Mouse (Mus musculus): ENCODE results near the gene Tepsin. TPM values are rescaled to one million over a fixed set of nuclear protein-coding genes. Genes with fewer than 3 reads are reported as not detected.

Gene Tepsin
- total RNA-seq, 2 experiments from 2014 or later: 25.7 to 27.2 TPM

DNA sequence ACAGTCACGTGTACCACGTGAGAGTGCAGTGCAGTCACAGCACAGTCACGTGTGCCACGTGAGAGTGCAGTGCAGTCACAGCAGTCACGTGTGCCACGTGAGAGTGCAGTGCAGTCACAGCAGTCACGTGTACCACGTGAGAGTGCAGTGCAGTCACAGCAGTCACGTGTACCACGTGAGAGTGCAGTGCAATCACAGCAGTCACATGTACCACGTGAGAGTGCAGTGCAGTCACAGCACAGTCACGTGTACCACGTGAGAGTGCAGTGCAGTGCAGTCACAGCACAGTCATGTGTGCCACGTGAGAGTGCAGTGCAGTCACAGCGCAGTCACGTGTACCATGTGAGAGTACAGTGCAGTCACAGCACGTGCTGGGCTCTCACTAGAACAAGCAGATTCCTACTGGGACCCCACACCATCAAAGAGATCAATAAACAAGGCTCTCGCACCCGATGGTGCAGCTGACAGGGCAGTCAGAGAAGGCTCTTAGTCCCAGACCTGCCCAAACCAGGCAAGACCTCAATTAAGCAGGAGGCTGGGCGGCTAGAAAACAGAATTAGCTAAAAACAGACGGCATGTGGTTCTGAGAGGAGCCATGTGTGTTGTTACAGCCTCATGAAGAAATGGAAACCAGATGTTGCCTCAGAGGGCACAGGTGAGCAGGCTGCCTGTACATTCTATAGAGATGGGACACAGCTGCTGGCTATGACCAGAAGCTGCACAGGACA lies 16.1 kb upstream of the Tepsin start:
- ATAC-seq (replicated peaks; ENCODE audit: low FRiP score, poor library complexity, severe bottlenecking): no peak

- no peak for ATAC-seq (replicated peaks; ENCODE audit: low FRiP score, poor library complexity, severe bottlenecking)
These were observed 13.6 kb upstream of the Tepsin start for GRCm38 (mm10) chr11:120112136-120112535.

DNA sequence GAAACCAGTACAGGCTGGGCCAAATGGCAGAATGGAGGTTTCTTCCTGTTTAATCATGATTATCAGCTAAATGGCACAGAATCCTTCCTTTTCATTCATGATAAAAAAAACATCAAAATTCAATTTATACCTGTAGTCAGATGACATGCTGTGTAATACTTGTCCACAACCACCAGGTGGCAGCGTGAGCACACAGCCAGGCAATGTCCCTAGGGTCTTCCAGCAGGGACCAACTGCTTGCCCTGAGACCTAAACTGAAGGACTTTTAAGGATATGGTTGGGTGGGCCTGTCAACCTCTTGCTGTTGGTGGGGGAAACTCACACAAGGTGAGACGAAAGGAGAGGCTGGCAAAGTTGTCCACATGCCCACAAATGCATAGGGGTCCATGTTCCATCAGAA lies 12.5 kb upstream of the Tepsin start:
- ATAC-seq (replicated peaks; ENCODE audit: low FRiP score, poor library complexity, severe bottlenecking): peak; percentile 59; the same call in 1 of the 2 replicates

DNA sequence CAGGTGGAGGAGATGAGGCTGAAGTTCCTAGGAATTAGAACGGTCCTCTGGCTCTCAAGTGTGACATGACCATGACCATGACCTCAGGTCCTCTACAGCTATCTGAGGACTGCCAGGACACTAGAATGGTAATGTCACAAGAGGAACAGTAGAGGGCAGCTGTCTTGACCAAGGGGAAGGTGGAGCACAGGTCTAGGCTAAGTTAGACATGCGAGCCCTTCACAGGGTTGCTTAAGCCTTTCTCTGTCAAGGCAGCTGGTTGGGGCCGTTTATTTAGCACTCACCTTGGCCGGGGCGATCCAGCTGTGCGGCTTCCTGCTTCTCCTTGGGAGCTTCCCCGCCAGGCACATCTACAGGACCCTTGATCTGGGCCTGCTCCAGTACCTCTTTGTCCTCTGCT lies 12.0 kb upstream of the Tepsin start:
- no peak for ATAC-seq (replicated peaks; ENCODE audit: low FRiP score, poor library complexity, severe bottlenecking)

- ATAC-seq (replicated peaks; ENCODE audit: low FRiP score, poor library complexity, severe bottlenecking): no peak
These were observed 11.2 kb upstream of the Tepsin start for GRCm38 (mm10) chr11:120109558-120110210.

DNA sequence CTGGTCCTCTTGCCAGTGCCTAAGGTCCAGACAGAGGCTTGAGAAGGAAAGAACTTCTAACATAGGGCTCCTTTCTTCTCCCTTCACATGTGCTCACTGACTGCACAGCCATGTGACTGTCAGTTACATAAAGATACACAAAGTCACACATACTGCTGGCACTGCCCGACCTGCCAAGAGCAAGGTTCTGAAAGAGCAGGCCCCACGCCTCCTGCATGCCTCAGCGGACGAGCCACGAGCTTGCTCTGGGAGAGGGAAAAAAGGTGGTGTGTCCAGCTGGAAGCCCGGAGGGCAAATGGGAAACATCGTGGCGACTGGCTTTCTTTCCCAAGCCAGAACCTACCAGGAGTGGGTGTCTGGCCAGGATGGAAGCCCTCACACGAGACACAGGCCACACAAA lies 9.3 kb upstream of the Tepsin start:
- ATAC-seq (replicated peaks; ENCODE audit: low FRiP score, poor library complexity, severe bottlenecking): no peak

- no peak for ATAC-seq (replicated peaks; ENCODE audit: low FRiP score, poor library complexity, severe bottlenecking)
These were observed 8.5 kb upstream of the Tepsin start for GRCm38 (mm10) chr11:120107026-120107425.

- ATAC-seq (replicated peaks; ENCODE audit: low FRiP score, poor library complexity, severe bottlenecking): no peak
These were observed 5.0 kb upstream of the Tepsin start for GRCm38 (mm10) chr11:120103431-120103997.

DNA sequence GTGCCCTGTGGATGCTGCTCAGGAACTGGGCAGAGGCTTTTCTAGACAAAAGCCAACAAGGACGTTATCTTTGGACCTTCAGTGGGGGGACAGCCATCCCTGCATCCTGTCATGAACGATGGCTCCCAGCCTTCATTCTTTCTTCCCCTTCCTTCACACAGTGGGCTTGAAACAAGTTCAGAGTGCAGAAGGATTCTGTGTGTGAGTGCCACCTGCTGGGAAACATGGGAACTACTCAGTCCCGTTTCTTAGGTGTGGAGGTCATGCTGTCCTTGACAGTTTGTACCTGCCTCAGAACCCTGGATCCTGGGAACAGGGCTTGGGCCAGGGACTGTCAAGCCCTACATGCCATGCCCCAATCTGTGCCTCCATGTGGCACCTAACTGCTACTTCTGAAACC lies 2.5 kb upstream of the Tepsin start:
- ATAC-seq (replicated peaks; ENCODE audit: low FRiP score, poor library complexity, severe bottlenecking): no peak

DNA sequence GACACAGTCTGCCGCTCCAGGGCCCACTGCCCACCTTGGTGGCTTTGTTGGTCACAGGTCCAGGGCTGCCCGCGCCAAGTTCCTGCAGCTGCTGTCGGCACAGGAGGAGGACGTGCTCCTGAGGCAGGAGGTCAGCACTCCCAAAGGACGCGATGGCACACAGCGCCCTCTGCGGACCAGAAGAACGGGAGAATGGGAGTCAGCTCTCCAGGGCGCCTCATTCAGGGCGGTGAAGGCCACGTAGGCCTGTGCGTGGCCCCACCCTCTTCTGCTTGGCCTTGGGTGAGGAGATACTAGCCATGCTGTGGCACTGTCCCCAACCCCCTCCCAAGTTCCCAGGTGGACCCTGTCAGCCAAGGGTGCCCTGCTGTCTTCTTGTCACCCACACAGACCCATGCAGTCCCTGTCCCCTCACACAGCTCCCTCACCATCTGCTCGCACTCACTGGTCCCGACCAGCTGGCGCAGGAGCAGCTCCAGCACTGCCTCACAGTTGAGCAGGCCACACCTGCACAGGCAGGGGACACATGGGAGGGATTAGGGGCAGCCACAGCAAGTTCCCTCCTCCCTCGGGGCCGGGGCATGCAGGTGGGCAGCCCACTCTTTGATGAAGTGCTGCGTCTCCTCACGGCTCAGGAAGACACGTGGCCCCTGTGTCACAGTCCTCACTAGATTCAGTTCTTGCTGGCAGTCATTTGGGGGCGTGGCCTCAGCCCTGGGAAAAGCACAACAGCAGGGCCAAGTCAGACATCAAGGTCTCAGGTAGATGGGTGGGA lies 5.5 kb downstream of the Tepsin start:
- ATAC-seq (replicated peaks; ENCODE audit: low FRiP score, poor library complexity, severe bottlenecking): no peak

GRCm38 (mm10) chr11:120090661-120091060 lies 7.9 kb downstream of the Tepsin start:
- ATAC-seq (replicated peaks; ENCODE audit: low FRiP score, poor library complexity, severe bottlenecking): no peak

GRCm38 (mm10) chr11:120086702-120087152 lies 11.8 kb downstream of the Tepsin start, which contains the start of gene Cep131:
Gene Cep131 (minus strand): TSS chr11:120086827.
- peak; percentile 97 for ATAC-seq (replicated peaks; ENCODE audit: low FRiP score, poor library complexity, severe bottlenecking)

GRCm38 (mm10) chr11:120085891-120086627 lies 12.5 kb downstream of the Tepsin start:
- ATAC-seq (replicated peaks; ENCODE audit: low FRiP score, poor library complexity, severe bottlenecking): 0 out of 2 replicates have a peak, but pooled peaks have one; percentile 16

GRCm38 (mm10) chr11:120080282-120080681 lies 18.2 kb downstream of the Tepsin start:
- ATAC-seq (replicated peaks; ENCODE audit: low FRiP score, poor library complexity, severe bottlenecking): no peak

DNA sequence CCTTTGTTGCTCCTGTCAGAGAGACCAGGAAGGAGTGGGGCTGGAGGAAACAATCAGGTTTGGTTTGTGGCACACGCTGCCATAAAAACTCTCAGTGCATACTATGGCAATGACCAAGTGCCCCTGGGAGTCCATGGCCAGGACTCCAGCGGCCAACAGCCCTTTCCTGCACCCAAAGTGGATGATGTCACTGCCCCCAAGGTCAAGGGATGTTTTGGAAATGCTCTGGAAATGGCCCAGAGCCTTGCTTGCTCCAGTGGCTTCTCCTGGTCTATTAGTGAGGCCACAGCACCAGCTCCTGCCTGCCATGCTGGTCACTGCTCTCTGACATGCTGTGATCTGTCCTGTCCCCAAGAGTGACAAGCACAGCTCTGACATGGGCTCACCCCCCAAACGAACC lies 22.3 kb downstream of the Tepsin start:
- ATAC-seq (replicated peaks; ENCODE audit: low FRiP score, poor library complexity, severe bottlenecking): no peak

- no peak for ATAC-seq (replicated peaks; ENCODE audit: low FRiP score, poor library complexity, severe bottlenecking)
These were observed 25.4 kb downstream of the Tepsin start for GRCm38 (mm10) chr11:120072986-120073647.

GRCm38 (mm10) chr11:120071731-120072320 lies 26.7 kb downstream of the Tepsin start:
- ATAC-seq (replicated peaks; ENCODE audit: low FRiP score, poor library complexity, severe bottlenecking): no peak

DNA sequence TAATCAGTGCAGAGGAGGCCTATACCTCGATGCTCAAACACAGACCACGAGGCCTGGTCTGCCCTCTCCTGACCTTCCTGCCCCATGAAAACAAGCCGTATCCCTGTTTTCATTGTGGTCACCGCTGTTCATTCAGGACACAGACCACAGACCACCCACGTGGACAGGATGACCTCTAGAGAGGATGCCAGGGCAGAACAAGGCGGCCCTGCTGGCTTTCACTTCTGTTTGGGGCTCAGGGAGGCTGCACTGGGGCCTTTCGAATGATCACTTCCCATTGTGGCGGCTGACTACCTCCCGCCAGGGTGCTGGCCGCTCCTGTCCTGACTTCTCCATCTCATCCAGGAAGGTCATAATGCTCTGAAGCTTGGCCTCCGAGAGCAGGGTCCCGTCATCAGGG lies 27.5 kb downstream of the Tepsin start:
- ATAC-seq (replicated peaks; ENCODE audit: low FRiP score, poor library complexity, severe bottlenecking): no peak

Data from erythroid progenitor cell, adult 5-6 weeks (primary cell).